Mouse (Mus musculus): ENCODE data around the gene Hist1h2ac. TPM values are rescaled to one million over a fixed set of nuclear protein-coding genes. Genes with fewer than 3 reads are reported as not detected.
A peak's percentile ranks its signal among the peaks of the same experiment; 100 is the strongest.
"Not testable (repeated sequence)": the region's sequence is repeated elsewhere in the genome, so short reads cannot be mapped to it uniquely, and the experiment has no call there.

Hist1h2ac gene
- polyA plus RNA-seq, 1 experiment from 2014 or later = 3.2 TPM

DNA sequence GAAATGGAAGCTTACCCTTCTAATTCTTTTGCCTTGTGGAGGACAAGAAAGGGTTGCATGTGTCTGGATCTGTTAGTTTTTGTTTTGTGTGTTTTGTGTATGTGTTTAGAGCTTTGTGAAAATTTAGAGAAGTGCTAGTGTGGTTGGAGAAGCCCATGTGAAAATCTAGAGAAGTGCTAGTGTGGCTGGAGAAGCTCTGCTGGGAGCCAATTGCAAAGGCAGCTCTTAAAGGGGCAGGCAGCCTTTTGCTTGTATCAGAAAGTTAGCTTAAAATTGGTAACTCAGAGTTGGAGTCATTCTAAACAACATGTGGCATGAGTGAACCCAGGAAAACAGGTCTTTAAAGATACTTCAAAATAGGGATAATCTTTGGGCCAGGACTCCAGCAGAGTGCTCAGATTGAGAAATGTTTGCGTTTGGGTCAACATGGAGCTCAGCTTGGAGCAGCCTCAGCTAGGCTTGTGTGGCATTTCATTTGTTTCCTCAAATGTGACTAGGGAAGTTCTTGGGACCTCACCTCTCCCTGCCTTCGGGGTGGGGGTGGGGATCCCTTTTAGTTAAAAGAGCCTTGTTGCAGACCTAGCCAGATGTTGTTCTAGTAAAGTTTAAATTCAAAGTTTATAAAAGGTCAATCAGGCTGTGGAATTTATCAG, 34.0 kb upstream of the Hist1h2ac start:
- 15% methylated on average over 2 of the region's 2 CpGs for WGBS
- not testable (repeated sequence) for H3K9me3 ChIP-seq (ENCODE audit: control insufficient read depth, low read depth, low read length)

DNA sequence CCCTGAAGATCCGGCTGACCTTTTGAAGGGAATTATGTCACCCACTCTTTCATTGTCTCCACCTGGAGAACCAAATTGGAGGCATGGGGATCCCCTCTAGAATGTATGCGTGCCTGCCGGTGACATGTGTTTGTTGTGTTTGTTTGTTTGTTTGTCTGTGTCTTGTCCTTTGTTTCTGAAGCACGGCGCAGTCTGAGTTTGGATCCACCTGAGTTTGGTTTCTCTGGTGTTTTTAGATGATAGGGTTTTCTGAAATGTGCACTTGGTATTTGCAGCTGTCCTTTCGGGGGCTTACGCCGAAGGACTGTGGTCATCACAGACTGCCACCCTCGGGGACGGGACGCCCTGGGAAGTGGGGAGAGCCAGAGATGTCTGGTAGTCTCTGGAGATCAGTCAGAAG, 33.4 kb upstream of the Hist1h2ac start:
- Histone ChIP-seq H3K9ac (replicated peaks; ENCODE audit: low read depth, low read length) (no peak overlapping the region), H3K4me3 (ENCODE audit: low read depth, low read length) (no peak overlapping the region), H3K27ac (ENCODE audit: low read length) (no peak overlapping the region), H3K36me3 (ENCODE audit: control insufficient read depth, insufficient read depth, low read length) (no peaks in the 10 kb centered on the region), H3K4me1 (ENCODE audit: control insufficient read depth, insufficient read depth, low read length) (no peaks in the 10 kb centered on the region), H3K4me2 (replicated peaks; ENCODE audit: low read depth, low read length) (no peak overlapping the region), H3K27me3 (ENCODE audit: control insufficient read depth, insufficient read depth, low read length) (no peaks in the 10 kb centered on the region), H3K9me3 (ENCODE audit: control insufficient read depth, low read depth, low read length) (no peaks in the 10 kb centered on the region)
- no peak for ATAC-seq (ENCODE audit: insufficient number of reproducible peaks, insufficient read depth, low FRiP score, low read depth)
- WGBS = 51% methylated on average over 11 of the region's 11 CpGs

More for the DNA sequence above, 34.0 kb upstream of the Hist1h2ac start:
- H3K36me3 ChIP-seq (ENCODE audit: control insufficient read depth, insufficient read depth, low read length); H3K4me3 ChIP-seq (ENCODE audit: low read depth, low read length); H3K4me2 ChIP-seq (replicated peaks; ENCODE audit: low read depth, low read length); H3K27me3 ChIP-seq (ENCODE audit: control insufficient read depth, insufficient read depth, low read length); H3K27ac ChIP-seq (ENCODE audit: low read length); H3K9ac ChIP-seq (replicated peaks; ENCODE audit: low read depth, low read length); H3K4me1 ChIP-seq (ENCODE audit: control insufficient read depth, insufficient read depth, low read length); ATAC-seq (ENCODE audit: insufficient number of reproducible peaks, insufficient read depth, low FRiP score, low read depth): not testable (repeated sequence)

DNA sequence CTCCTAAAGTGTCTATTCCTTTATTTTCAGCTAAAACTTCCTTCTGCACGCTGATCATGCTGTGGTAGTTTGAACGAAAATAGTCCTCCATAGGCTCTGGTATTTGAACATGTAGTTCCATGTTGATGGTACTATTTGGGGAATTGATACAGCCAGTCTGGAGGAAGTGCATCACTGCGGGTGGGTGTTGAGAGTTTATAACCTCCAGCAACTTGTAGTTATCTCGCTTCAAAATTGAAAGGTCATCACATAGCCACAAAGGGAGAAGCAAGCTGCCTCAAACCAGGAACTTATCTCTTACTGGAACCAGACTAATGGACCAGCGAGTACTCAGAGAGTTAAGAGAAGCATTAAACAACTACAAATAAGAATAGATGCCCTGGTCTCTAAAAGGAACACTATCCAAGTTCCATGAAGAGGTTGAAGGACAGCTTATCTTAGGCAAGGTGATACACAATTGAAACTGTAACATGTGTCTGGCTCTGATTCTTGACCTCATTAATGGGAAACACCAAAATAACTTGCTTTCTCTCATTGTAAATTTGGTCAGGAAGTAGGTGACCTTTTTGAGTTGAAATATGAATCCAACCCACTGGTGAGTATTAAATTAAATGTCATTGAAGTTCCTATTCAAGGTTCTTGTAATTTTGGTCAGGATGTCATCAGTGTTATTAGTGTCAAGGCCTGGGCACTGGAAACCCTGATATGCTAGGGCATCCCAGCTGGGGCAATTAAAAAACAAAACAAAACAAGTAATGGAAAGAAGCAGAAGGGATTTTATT, 32.7 kb upstream of the Hist1h2ac start:
- Histone ChIP-seq H3K27me3 (ENCODE audit: control insufficient read depth, insufficient read depth, low read length) (no peaks in the 10 kb centered on the region), H3K4me1 (ENCODE audit: control insufficient read depth, insufficient read depth, low read length) (no peaks in the 10 kb centered on the region), H3K4me3 (ENCODE audit: low read depth, low read length) (no peak overlapping the region), H3K4me2 (replicated peaks; ENCODE audit: low read depth, low read length) (no peak overlapping the region), H3K9me3 (ENCODE audit: control insufficient read depth, low read depth, low read length) (no peaks in the 10 kb centered on the region), H3K9ac (replicated peaks; ENCODE audit: low read depth, low read length) (no peak overlapping the region), H3K27ac (ENCODE audit: low read length) (no peak overlapping the region), H3K36me3 (ENCODE audit: control insufficient read depth, insufficient read depth, low read length) (no peaks in the 10 kb centered on the region)
- WGBS = 86% methylated on average over 5 of the region's 5 CpGs
- no peak for ATAC-seq (ENCODE audit: insufficient number of reproducible peaks, insufficient read depth, low FRiP score, low read depth)

DNA sequence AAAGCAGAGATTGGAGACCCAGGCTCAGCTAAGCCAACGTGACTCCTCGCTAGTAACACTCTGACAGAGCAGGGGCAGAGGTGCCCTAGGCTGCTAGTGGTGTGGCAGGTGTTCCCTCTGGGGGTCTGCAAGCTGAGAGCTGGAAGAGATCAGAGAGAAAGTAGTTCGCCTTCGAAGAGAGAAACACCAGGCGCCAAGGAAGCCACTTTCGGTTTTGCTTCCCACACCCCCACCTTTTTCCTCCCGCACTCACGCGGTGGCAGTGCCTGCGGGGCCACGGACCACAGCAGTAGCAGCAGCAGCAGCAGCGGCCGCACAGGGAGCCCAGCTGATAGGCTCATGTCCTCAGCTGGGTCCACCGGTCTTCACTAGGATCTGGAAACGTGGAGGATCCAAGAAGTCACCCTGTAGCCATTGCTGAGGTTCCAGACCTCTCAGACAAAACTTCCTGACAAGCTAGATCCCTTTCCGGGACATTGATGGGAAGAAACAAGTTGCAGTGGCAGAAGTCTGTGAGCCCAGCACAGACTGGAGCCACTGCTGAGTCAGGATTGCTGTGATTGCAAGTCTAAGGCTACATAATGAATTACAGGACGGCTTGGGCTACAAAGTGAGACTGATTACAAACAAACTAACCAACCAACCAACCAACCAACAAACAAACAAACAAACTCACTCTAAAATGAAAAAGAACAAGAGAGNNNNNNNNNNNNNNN, 26.8 kb upstream of the Hist1h2ac start, which contains the start of gene Hfe:
Gene Hfe (minus strand): TSS at position 481 of the 716 bp plus-strand sequence.
- H3K4me1 ChIP-seq (ENCODE audit: control insufficient read depth, insufficient read depth, low read length) = no peaks in the 10 kb centered on the region
- ATAC-seq (ENCODE audit: insufficient number of reproducible peaks, insufficient read depth, low FRiP score, low read depth) = peak; percentile 69
- no peak within 1 kb of the TSS for H3K27ac ChIP-seq (ENCODE audit: low read length)

DNA sequence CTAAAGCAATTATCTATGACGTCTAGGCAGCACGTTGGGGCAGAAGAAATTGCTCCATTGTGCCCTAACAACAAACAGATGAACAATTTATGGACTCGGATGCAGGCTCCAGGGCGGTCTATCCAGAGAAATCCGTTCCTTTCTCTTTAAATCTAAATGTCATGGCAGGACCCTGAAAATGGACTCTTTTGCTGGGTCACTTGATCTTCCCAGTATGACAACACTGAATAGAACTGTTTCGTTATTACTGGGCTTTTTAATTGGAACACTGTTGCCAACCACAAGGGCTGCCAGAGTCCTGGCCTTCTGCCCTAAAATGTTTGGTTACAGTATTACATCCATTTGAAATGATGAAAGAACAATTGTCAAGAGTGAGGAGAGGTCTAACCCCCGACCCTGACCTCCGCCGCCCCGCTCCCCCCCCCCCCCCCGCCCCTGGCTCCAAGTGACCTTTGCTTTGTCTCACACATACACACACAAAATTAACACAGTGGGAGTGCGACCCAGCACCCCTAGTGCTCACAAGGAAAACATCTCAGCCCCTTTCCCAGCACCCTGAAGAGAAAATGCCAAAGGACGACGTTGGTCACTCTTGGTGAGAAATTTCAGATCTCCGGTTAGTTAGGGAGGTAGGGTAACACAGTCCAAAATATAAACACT, 26.1 kb upstream of the Hist1h2ac start:
- Histone ChIP-seq H3K4me3 (ENCODE audit: low read depth, low read length) (peak overlapping the region; percentile 44), H3K27me3 (ENCODE audit: control insufficient read depth, insufficient read depth, low read length) (no peaks in the 10 kb centered on the region), H3K4me2 (replicated peaks; ENCODE audit: low read depth, low read length) (peak overlapping the region; percentile 91), H3K36me3 (ENCODE audit: control insufficient read depth, insufficient read depth, low read length) (no peaks in the 10 kb centered on the region), H3K9ac (replicated peaks; ENCODE audit: low read depth, low read length) (peak overlapping the region; percentile 40), H3K4me1 (ENCODE audit: control insufficient read depth, insufficient read depth, low read length) (no peaks in the 10 kb centered on the region), H3K27ac (ENCODE audit: low read length) (no peak overlapping the region), H3K9me3 (ENCODE audit: control insufficient read depth, low read depth, low read length) (no peaks in the 10 kb centered on the region)
- ATAC-seq (ENCODE audit: insufficient number of reproducible peaks, insufficient read depth, low FRiP score, low read depth) = no peak
- WGBS = 23% methylated on average over 15 of the region's 15 CpGs

More for the DNA sequence above, 26.8 kb upstream of the Hist1h2ac start, which contains the start of gene Hfe:
- WGBS = 4% methylated on average over 17 of the region's 17 CpGs
- Histone ChIP-seq H3K4me3 (ENCODE audit: low read depth, low read length) (peak within 1 kb of the TSS; percentile 44), H3K9me3 (ENCODE audit: control insufficient read depth, low read depth, low read length) (no peaks in the 10 kb centered on the region), H3K27me3 (ENCODE audit: control insufficient read depth, insufficient read depth, low read length) (no peaks in the 10 kb centered on the region), H3K4me2 (replicated peaks; ENCODE audit: low read depth, low read length) (peak within 1 kb of the TSS; percentile 91), H3K9ac (replicated peaks; ENCODE audit: low read depth, low read length) (peak within 1 kb of the TSS; percentile 40), H3K36me3 (ENCODE audit: control insufficient read depth, insufficient read depth, low read length) (no peaks in the 10 kb centered on the region)

DNA sequence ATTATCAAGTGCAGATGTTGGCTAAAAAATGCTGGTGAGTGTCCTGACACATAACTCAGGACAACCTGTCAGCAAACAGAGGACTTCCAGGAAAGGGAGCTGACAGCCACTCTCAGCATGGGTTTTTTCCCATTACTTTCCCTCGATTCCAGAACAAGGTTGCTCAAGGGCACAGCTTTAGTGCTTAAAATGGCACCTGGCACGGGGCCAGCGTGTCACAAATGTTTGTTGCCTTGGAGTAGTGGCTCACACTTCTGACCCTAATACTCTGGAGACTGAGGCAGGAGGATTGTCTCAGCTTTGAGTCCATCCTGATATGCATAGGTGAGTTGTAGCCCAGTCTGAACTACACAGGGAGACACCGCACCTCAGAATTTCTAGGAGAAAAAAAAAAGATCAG, 24.9 kb upstream of the Hist1h2ac start:
- ATAC-seq (ENCODE audit: insufficient number of reproducible peaks, insufficient read depth, low FRiP score, low read depth) = no peak
- WGBS = 75% methylated on average over 4 of the region's 4 CpGs
- no peaks in the 10 kb centered on the region for H3K36me3 ChIP-seq (ENCODE audit: control insufficient read depth, insufficient read depth, low read length)
- H3K4me2 ChIP-seq (replicated peaks; ENCODE audit: low read depth, low read length) = no peak overlapping the region
- H3K4me1 ChIP-seq (ENCODE audit: control insufficient read depth, insufficient read depth, low read length) = no peaks in the 10 kb centered on the region
- no peak overlapping the region for H3K27ac ChIP-seq (ENCODE audit: low read length)
- no peak overlapping the region for H3K4me3 ChIP-seq (ENCODE audit: low read depth, low read length)
- no peak overlapping the region for H3K9ac ChIP-seq (replicated peaks; ENCODE audit: low read depth, low read length)
- no peaks in the 10 kb centered on the region for H3K9me3 ChIP-seq (ENCODE audit: control insufficient read depth, low read depth, low read length)
- H3K27me3 ChIP-seq (ENCODE audit: control insufficient read depth, insufficient read depth, low read length) = no peaks in the 10 kb centered on the region

DNA sequence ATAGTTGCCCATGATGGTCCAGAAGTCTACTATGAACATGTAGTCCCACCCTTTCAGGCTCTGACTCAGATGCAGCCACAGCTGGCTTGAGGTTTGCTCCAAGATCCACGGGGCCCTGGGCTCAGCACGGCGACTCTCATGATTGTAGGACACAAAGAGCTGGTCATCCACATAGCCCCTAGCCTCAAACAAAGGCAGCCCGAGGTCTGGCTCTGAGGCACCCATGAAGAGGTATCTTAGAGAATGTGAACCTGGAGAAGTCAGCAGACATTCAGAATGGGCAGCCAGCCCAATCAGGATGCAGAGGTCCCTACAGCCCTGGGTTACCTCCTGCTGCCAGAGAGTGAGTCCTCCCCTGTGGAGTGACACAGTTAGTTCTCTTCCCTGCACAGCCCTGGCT, 24.3 kb upstream of the Hist1h2ac start:
- no peak overlapping the region for H3K27ac ChIP-seq (ENCODE audit: low read length)
- 80% methylated on average over 4 of the region's 4 CpGs for WGBS
- no peak overlapping the region for H3K9ac ChIP-seq (replicated peaks; ENCODE audit: low read depth, low read length)
- H3K4me2 ChIP-seq (replicated peaks; ENCODE audit: low read depth, low read length) = no peak overlapping the region
- no peaks in the 10 kb centered on the region for H3K36me3 ChIP-seq (ENCODE audit: control insufficient read depth, insufficient read depth, low read length)
- ATAC-seq (ENCODE audit: insufficient number of reproducible peaks, insufficient read depth, low FRiP score, low read depth) = no peak
- no peaks in the 10 kb centered on the region for H3K27me3 ChIP-seq (ENCODE audit: control insufficient read depth, insufficient read depth, low read length)
- no peaks in the 10 kb centered on the region for H3K4me1 ChIP-seq (ENCODE audit: control insufficient read depth, insufficient read depth, low read length)
- H3K4me3 ChIP-seq (ENCODE audit: low read depth, low read length) = no peak overlapping the region
- H3K9me3 ChIP-seq (ENCODE audit: control insufficient read depth, low read depth, low read length) = no peaks in the 10 kb centered on the region

DNA sequence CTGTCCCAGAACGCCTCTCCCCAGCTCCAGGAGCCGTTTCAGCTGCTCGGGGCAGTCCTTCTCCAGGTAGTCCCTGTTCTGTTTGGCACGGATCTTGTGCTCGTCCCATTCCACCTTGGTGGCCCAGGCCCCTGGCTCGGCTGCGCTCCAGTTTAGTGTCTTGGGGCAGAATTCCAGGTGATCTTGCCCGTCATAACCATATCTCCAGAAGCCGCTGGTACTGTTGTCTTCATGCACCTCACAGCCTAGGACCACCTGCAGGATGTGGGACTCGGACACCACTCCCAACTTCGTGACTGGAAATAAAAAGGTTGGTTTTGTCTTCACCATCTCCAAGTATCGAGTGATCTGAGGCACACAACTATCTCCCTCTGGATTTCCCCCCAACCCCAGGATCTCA, 23.0 kb upstream of the Hist1h2ac start:
- Histone ChIP-seq H3K27me3 (ENCODE audit: control insufficient read depth, insufficient read depth, low read length) (no peaks in the 10 kb centered on the region), H3K4me1 (ENCODE audit: control insufficient read depth, insufficient read depth, low read length) (no peaks in the 10 kb centered on the region), H3K4me3 (ENCODE audit: low read depth, low read length) (no peak overlapping the region), H3K4me2 (replicated peaks; ENCODE audit: low read depth, low read length) (no peak overlapping the region), H3K9ac (replicated peaks; ENCODE audit: low read depth, low read length) (no peak overlapping the region), H3K36me3 (ENCODE audit: control insufficient read depth, insufficient read depth, low read length) (no peaks in the 10 kb centered on the region), H3K27ac (ENCODE audit: low read length) (no peak overlapping the region), H3K9me3 (ENCODE audit: control insufficient read depth, low read depth, low read length) (no peaks in the 10 kb centered on the region)
- whole genome bisulfite sequencing = 94% methylated on average over 12 of the region's 12 CpGs
- no peak for ATAC-seq (ENCODE audit: insufficient number of reproducible peaks, insufficient read depth, low FRiP score, low read depth)

All from stomach, embryonic 14.5 days (tissue).